Mouse (Mus musculus): ENCODE results near the gene Mybpc3. TPM values are rescaled to one million over a fixed set of nuclear protein-coding genes. Genes with fewer than 3 reads are reported as not detected.

Gene Mybpc3
- not detected in 2 replicates for polyA plus RNA-seq (2015; fragmentation: Nextera tagmentation; extraction: Ambion mirVana)

DNA sequence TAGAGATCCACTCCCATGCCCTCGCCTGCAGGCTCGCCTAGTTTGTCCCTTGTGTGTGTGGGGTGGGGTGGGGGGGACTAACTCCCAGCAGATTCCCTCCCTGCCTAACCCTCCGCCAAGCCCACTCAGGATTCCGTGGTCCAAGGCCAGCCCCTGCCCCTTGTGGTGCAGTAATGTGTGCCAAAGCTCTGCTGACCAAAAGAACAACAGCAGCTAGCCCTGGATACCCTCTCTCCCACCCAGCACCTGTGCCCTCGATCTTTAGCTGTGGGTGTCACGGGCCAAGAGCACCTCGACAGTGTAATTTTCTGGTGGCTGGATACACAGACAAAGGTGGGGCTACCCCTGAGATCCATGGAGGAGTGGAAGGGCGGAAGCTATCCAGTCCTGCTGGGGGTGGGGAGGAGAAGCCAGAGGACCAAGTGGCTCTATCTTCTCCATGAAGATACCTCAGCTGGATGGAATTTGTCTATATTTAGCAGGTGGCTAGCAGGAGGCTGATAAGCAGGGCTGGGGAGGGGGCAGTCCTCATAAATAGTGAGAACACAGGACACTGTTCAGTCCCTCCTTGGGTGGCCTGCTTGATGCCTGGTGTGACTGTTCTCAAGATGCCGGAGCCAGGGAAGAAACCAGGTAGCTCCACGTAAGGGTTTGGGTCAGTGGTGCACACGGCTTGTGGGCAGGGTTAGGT lies at the start of gene Mybpc3:
Gene Mybpc3, plus strand, starts transcription at position 560 of the 691 bp plus-strand sequence.
- no peak within 1 kb of the TSS for H3K4me2 ChIP-seq (replicated peaks)
- WGBS, result 76% methylated on average over 11 of the region's 11 CpGs
- no peak within 1 kb of the TSS for H3K27ac ChIP-seq
- no peaks in the 10 kb centered on the region for H3K36me3 ChIP-seq
- no peak within 1 kb of the TSS for H3K9ac ChIP-seq
- ATAC-seq (ENCODE audit: low FRiP score, low read depth), result no peak
- no peak within 1 kb of the TSS for H3K4me3 ChIP-seq
- H3K4me1 ChIP-seq, result 0 out of 2 replicates have a peak, but pooled peaks cover 6% of the 10 kb centered on the region
- H3K9me3 ChIP-seq, result no peaks in the 10 kb centered on the region
- H3K27me3 ChIP-seq, result peaks cover 19% of the 10 kb centered on the region

DNA sequence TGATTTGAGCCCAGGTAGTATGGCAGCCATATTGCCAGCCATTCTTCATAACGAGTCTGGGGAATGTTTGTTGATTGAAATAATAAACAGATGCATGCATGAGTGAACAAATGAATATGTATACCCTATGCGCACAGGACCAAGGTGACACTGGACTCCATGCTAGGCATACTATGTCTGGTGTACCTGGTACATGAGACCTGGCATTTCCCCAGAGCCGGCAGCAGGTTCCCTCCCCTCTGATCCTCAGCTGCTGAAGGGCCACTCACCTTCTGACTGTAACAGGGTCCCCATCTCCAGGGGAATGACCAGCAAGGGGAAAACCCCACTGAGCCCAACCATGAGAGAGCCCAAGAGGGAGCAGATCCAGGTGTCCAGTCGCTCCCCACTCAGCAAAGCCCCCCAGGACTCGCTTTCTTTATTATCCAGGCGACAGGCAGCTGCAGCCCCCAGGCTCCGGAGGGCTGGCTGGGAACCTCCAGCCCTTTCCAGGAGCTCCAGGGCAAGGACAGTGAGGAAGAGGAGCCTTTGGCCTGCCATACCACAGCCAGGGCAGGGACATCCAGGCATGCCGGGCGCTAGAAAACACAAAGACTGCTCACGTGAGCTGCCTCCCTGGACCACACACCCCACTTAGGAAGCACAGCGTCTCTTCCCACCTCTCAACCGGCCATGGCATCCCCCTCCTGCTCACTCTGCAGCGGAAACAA lies 49.6 kb upstream of the Mybpc3 start:
- H3K27ac ChIP-seq, result no peak overlapping the region
- H3K36me3 ChIP-seq, result peaks cover 44% of the 10 kb centered on the region
- ATAC-seq (ENCODE audit: low FRiP score, low read depth), result no peak
- H3K9me3 ChIP-seq, result no peaks in the 10 kb centered on the region
- H3K27me3 ChIP-seq, result no peaks in the 10 kb centered on the region
- peaks cover 20% of the 10 kb centered on the region for H3K4me1 ChIP-seq
- H3K4me3 ChIP-seq, result peak overlapping the region; percentile 65
- WGBS, result 58% methylated on average over 13 of the region's 13 CpGs
- peak overlapping the region; percentile 79 for H3K4me2 ChIP-seq (replicated peaks)
- H3K9ac ChIP-seq, result peak overlapping the region; percentile 73

DNA sequence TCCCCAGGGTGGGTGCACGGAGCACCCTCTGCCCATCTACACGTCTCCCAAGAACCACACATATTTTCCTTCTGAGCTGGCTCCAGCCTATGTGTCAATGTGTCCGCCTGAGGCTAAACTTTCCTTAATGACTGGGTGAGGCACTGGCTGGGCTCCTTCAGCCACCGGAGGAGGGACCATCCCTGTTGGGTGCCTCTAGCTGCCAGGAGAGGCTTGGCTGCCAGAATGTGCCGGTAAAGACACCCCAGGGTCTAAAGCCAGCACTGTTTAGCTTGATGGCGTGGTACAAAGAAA lies 49.1 kb upstream of the Mybpc3 start:
- WGBS, result 46% methylated on average over 6 of the region's 6 CpGs
- Histone ChIP-seq H3K9me3 (no peaks in the 10 kb centered on the region), H3K27me3 (no peaks in the 10 kb centered on the region), H3K4me1 (peaks cover 20% of the 10 kb centered on the region), H3K4me2 (replicated peaks) (peak overlapping the region; percentile 79), H3K27ac (no peak overlapping the region; the same call in 1 of the 2 replicates), H3K4me3 (peak overlapping the region; percentile 65), H3K9ac (peak overlapping the region; percentile 73), H3K36me3 (peaks cover 39% of the 10 kb centered on the region)
- ATAC-seq (ENCODE audit: low FRiP score, low read depth), result no peak

DNA sequence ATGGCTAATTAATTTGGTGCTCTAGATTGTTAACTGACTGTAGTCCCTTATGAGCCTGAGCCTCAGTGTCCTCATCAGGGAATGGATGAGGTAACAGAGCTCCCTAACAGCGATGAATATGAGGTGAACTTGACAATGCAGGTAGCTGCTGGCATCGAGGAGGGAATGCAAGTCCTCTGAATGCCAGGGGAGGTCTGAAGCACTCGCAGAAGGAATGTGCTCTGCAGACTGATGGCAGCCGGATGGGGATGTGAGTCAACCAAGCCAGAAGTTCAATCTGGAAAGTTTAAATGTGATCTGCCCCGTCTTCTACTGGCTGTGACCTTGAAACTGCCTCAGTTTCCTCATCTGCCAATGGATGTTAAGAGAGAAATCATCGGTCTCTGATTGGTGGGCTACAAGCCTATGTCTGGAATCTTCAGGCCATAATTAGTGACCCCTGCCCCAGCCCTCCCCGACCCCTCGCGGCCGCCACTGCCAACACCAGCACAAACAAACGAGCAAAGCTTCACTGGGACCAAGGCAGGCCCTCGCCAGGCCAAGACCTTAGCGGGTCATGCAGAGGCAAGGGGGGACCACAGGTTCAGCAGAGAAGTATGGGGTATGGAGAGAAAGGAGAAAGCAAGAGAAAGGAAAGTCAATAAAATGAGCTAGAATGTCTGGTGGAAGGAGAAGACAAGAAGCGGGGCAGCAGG lies 48.5 kb upstream of the Mybpc3 start:
- peak; percentile 4 for ATAC-seq (ENCODE audit: low FRiP score, low read depth)
- peak overlapping the region; percentile 79 for H3K4me2 ChIP-seq (replicated peaks)
- WGBS, result 8% methylated on average over 14 of the region's 14 CpGs
- peak overlapping the region; percentile 65 for H3K4me3 ChIP-seq
- H3K27ac ChIP-seq, result peak overlapping the region; percentile 73
- no peaks in the 10 kb centered on the region for H3K27me3 ChIP-seq
- H3K9me3 ChIP-seq, result no peaks in the 10 kb centered on the region
- H3K36me3 ChIP-seq, result peaks cover 33% of the 10 kb centered on the region
- peak overlapping the region; percentile 73 for H3K9ac ChIP-seq
- peaks cover 20% of the 10 kb centered on the region for H3K4me1 ChIP-seq

DNA sequence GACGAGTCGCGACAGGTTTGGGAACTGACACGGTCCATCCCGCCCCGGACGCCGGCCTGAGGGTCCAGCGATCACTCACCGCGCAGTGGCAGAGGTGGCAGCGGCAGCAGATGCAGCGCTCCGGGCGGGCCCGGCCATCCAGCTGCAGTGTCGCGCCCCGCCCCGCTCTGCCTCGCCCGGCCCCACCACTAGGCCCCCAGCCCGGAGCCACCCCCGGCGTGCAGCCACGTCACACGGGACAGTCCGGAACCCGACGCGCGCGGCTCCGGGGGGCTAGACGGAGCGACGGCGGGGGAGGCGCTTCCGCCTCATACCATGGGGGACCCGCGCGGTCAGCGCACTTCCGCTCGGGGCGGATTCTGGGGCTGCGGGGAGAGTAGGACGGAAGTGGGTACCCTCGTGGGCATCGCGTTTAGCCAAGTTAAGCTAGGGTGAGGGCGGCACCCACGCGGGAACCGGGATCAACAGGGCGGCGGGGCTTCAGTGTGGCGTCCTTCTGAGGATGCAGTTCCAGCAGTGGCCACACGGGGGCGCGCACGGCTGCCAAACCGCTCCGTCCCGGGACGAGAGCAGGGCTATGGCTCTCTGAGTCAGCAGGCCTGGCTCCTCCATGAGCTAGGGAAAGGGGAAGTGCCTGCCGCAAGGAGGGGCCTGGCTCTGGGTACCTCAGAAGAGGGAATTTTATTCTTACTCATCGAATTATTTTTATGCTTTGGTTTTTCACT lies 47.7 kb upstream of the Mybpc3 start, which contains the start of gene Slc39a13:
Gene Slc39a13, minus strand, starts transcription at position 342 of the 725 bp plus-strand sequence.
- no peaks in the 10 kb centered on the region for H3K27me3 ChIP-seq
- H3K4me3 ChIP-seq, result peak within 1 kb of the TSS; percentile 65
- peaks cover 20% of the 10 kb centered on the region for H3K4me1 ChIP-seq
- peaks cover 25% of the 10 kb centered on the region for H3K36me3 ChIP-seq
- WGBS, result under 1% methylated on average over 60 of the region's 69 CpGs
- peak within 1 kb of the TSS; percentile 73 for H3K27ac ChIP-seq
- peak within 1 kb of the TSS; percentile 73 for H3K9ac ChIP-seq
- peak within 1 kb of the TSS; percentile 79 for H3K4me2 ChIP-seq (replicated peaks)
- ATAC-seq (ENCODE audit: low FRiP score, low read depth), result peak; percentile 96
- H3K9me3 ChIP-seq, result no peaks in the 10 kb centered on the region

DNA sequence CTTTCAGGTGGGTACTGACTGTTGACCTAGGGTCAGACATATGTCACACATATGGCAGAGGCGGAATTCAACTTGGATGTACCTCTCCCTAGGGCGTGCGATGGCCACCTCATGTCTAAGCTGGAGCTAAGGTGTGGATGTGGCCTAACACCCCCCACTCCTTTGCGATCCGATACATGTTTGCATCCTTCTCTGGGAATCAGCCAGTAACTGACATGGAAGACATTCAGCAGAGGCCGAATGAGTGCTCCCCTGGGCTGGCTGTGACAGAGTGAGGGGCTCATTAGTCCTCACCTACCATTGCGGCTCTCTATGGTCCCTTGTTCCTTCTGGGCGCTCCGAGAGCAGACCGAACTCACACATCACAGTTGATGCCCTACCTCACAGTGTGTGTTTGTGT lies 46.9 kb upstream of the Mybpc3 start:
- Histone ChIP-seq H3K36me3 (peaks cover 17% of the 10 kb centered on the region), H3K4me2 (replicated peaks) (peak overlapping the region; percentile 79), H3K9me3 (no peaks in the 10 kb centered on the region), H3K9ac (peak overlapping the region; percentile 73), H3K4me1 (peaks cover 20% of the 10 kb centered on the region), H3K27ac (peak overlapping the region; percentile 73), H3K4me3 (peak overlapping the region; percentile 65), H3K27me3 (no peaks in the 10 kb centered on the region)
- no peak for ATAC-seq (ENCODE audit: low FRiP score, low read depth)
- WGBS, result 81% methylated on average over 10 of the region's 10 CpGs

DNA sequence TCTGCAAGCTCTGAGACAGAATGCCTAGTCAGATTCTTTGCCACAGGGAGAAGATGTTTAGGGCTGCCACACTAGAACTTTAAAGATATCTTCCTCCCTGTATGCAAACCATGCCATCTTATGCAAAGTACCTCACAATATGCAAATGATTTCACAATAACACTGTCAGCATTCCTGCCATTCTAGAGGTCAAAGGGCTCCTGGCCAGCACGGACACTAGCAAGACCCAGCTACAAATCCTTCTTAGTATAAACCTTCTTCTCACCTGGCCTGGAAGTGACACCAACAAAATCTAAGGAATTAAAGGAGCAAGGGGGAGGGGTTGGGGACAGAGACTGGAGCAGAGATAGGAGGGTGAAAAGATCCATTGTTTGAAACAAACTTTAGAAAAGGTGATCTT lies 45.9 kb upstream of the Mybpc3 start:
- 31% methylated on average over 1 of the region's 1 CpGs for WGBS

DNA sequence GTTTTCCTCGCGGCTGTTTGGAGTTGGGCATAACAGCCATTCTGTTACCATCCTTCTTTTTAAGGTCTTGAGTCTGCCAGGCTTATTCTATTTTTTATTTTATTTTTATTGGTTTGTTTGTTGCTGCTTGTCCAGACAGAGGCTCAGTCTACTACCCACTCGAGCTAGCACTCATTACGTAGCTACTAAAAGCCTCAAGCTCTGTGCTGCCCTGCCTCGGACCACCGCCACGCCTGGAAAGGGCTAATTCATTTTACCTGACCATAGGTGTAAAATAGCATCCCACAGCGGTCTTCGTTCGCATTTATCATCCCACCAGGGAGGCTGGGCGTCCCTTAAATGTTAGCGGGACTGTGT lies 40.0 kb upstream of the Mybpc3 start:
- Histone ChIP-seq H3K4me3 (peak overlapping the region; percentile 57), H3K4me2 (replicated peaks) (peak overlapping the region; percentile 92), H3K9ac (no peak overlapping the region), H3K36me3 (no peaks in the 10 kb centered on the region), H3K4me1 (peaks cover 6% of the 10 kb centered on the region; the same call in 1 of the 2 replicates), H3K27ac (no peak overlapping the region; the same call in 1 of the 2 replicates), H3K27me3 (no peaks in the 10 kb centered on the region), H3K9me3 (no peaks in the 10 kb centered on the region)
- ATAC-seq (ENCODE audit: low FRiP score, low read depth), result no peak
- WGBS, result 10% methylated on average over 12 of the region's 12 CpGs

More for the DNA sequence above, 45.9 kb upstream of the Mybpc3 start:
- no peak overlapping the region for H3K9ac ChIP-seq
- H3K27me3 ChIP-seq, result no peaks in the 10 kb centered on the region
- no peak overlapping the region for H3K4me2 ChIP-seq (replicated peaks)
- no peak for ATAC-seq (ENCODE audit: low FRiP score, low read depth)
- H3K27ac ChIP-seq, result no peak overlapping the region
- H3K4me3 ChIP-seq, result no peak overlapping the region
- peaks cover 7% of the 10 kb centered on the region for H3K36me3 ChIP-seq
- H3K4me1 ChIP-seq, result peaks cover 20% of the 10 kb centered on the region
- H3K9me3 ChIP-seq, result no peaks in the 10 kb centered on the region

DNA sequence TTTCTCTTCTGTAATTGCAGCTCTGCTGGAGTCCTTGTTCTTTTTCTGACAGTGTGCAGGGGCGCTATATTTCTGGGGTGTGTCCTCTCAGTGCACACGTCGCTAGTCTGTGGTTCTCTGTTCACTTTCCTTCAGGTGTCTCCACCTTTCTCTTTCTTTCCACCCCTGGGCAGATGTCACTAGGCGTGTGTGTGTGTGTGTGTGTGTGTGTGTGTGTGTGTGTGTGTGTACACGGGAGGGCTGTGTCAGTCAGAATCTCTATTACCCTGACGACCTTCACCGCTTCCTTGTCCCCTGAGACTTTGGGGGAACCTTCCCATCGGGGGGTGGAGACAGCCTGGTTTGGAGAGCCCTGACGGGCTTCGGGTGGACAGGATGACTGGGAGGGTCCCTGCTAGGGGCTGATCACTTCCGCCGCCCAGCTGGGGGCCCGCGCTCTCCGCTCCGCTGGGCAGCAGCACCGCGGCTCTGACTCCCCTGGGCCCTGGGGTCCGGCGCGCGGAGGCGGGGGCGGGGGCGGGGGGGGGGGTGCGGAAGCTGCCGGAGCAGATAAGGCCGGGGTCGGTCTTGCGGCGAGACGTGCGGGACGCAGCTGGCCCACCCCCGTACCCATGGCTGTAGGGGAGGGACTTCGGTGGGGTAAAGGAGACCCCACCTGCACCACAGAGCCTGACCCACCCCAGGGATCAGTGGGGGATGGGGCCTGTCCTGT lies 39.5 kb upstream of the Mybpc3 start:
- ATAC-seq (ENCODE audit: low FRiP score, low read depth), result peak; percentile 70
- H3K9ac ChIP-seq, result peak overlapping the region; percentile 77
- no peak overlapping the region for H3K27ac ChIP-seq
- peak overlapping the region; percentile 57 for H3K4me3 ChIP-seq
- no peaks in the 10 kb centered on the region for H3K9me3 ChIP-seq
- peaks cover 6% of the 10 kb centered on the region; the same call in 1 of the 2 replicates for H3K4me1 ChIP-seq
- H3K36me3 ChIP-seq, result no peaks in the 10 kb centered on the region
- no peaks in the 10 kb centered on the region for H3K27me3 ChIP-seq
- under 1% methylated on average over 26 of the region's 36 CpGs for WGBS
- peak overlapping the region; percentile 92 for H3K4me2 ChIP-seq (replicated peaks)

DNA sequence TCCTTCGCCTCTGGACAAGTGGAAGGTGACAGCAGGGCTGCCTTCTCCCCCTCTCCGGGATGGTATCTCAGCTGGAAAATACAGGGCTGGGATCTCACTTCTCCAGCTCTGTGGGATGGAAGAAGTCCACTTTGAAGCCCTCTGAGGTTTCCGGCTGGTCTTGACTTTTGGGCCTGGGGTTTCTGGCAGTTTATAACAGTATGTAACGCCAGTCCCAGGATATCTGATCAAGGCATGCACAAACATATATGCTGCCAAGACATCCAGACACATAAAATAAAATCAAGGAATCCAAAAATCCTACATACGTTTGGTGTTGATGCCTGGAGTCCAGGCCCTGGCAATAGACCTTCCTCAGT lies 38.9 kb upstream of the Mybpc3 start:
- Histone ChIP-seq H3K27ac (no peak overlapping the region), H3K4me1 (peaks cover 6% of the 10 kb centered on the region; the same call in 1 of the 2 replicates), H3K4me3 (peak overlapping the region; percentile 57), H3K4me2 (replicated peaks) (peak overlapping the region; percentile 92), H3K27me3 (no peaks in the 10 kb centered on the region), H3K9me3 (no peaks in the 10 kb centered on the region), H3K9ac (peak overlapping the region; percentile 77), H3K36me3 (no peaks in the 10 kb centered on the region)
- no peak for ATAC-seq (ENCODE audit: low FRiP score, low read depth)
- 33% methylated on average over 5 of the region's 5 CpGs for WGBS

DNA sequence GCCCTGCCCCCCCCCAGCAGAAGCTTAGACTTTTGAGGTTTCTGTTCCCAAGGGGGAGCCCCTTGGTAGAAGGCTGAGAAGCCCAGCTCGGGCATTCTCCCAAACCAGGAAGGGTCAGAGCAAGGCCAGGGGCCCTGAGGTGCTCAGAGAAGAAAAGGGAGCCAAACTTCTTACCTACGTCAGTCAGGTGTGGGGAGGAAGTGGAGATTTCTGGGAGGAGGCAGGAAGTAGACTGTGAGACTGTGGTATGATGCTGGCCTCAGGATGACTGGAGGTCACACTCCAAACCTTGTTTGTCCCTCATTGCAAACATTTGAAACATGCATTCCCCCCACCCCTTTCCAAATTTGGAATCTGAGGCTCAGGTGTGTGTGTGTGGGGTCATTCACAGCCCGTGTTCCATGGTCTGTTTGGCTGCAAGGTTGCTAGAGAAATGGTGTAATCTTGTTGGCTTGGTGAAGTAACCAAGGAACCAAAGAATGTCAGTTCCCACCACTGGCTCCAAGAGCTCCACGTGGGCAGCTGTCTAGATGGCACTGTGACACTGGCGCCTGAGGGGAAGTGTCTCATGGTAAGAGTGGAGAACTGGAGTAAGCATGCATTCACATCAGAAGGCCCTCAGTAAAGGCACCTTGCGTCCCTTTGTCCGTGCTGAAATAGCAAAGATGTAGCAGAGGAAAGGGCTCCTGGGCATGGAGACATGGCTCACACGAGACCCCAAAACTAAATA lies 37.0 kb upstream of the Mybpc3 start:
- WGBS, result 77% methylated on average over 8 of the region's 8 CpGs
- H3K27me3 ChIP-seq, result no peaks in the 10 kb centered on the region
- H3K9ac ChIP-seq, result no peak overlapping the region
- no peak overlapping the region for H3K27ac ChIP-seq
- no peak overlapping the region for H3K4me2 ChIP-seq (replicated peaks)
- peaks cover 6% of the 10 kb centered on the region; the same call in 1 of the 2 replicates for H3K4me1 ChIP-seq
- ATAC-seq (ENCODE audit: low FRiP score, low read depth), result no peak
- no peak overlapping the region for H3K4me3 ChIP-seq
- H3K36me3 ChIP-seq, result no peaks in the 10 kb centered on the region
- no peaks in the 10 kb centered on the region for H3K9me3 ChIP-seq
